Mouse (Mus musculus) limb, embryonic 10.5 days (tissue): ENCODE data around the gene Myl12a. TPM values are rescaled to one million over a fixed set of nuclear protein-coding genes. Genes with fewer than 3 reads are reported as not detected.
"Not testable (repeated sequence)": the region's sequence is repeated elsewhere in the genome, so short reads cannot be mapped to it uniquely, and the experiment has no call there.

Source experiments
- DNase-seq: peaks from one replicate; pipeline ENCODE4 v3.0.0-alpha.2; 2017; ENCODE audit warnings: low spot score
- H3K27ac ChIP-seq: fragments of 300-500 bp; sonication (generic); 2 replicates; pipeline ENCODE4 v1.5.1; 2016; ENCODE audit warnings: mild to moderate bottlenecking
- H3K27me3 ChIP-seq: fragments of 300-500 bp; sonication (generic); 2 replicates; pipeline ENCODE4 v1.6.1; 2016; ENCODE audit warnings: low read depth, mild to moderate bottlenecking; ENCODE audit not compliant: poor library complexity, severe bottlenecking
- H3K36me3 ChIP-seq: fragments of 300-500 bp; sonication (generic); 2 replicates; pipeline ENCODE4 v1.6.1; 2016; ENCODE audit warnings: mild to moderate bottlenecking, moderate library complexity
- H3K4me1 ChIP-seq: fragments of 300-500 bp; sonication (generic); 2 replicates; pipeline ENCODE4 v1.6.1; 2016
- H3K4me3 ChIP-seq: fragments of 300-500 bp; sonication (generic); 2 replicates; pipeline ENCODE4 v1.5.1; 2016; ENCODE audit warnings: mild to moderate bottlenecking, moderate library complexity
- H3K9me3 ChIP-seq: fragments of 300-500 bp; sonication (generic); replicated peaks from 2 replicates; pipeline ENCODE4 v1.6.1; 2016; ENCODE audit warnings: mild to moderate bottlenecking
- WGBS: fragments of 180-500 bp; shearing (Covaris S2); methylation state at CpG from one replicate; pipeline ENCODE4 v1.1.7; 2016; 5-methylcytosine and 5-hydroxymethylcytosine counted together
- polyA plus RNA-seq: library from polyadenylated mRNA; unstranded; fragments of >200 nt; fragmentation: Nextera tagmentation; extraction: Ambion mirVana; gene quantifications from 2 replicates; pipeline ENCODE4 v1.2.1, GENCODE M21; 2016

Myl12a gene
- polyA plus RNA-seq, 1 experiment from 2014 or later = 483 TPM

DNA sequence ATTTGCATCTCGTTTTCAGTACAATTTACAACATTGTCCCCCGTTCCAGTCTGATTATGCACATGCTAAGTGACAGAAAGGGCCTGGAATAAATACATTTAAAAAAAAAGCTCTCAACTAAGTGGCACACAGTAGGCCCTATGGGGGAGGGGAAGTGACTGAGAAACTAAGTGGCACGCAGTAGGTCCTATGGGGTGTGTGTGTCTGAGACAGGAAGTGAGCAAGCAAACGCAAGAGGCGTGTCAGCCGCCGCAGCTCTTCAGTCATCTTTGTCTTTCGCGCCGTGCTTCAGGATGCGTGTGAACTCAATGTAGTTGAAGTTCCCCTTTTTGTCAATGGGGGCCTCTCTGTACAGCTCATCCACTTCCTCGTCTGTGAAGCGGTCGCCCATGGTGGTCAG, 28.6 kb downstream of the Myl12a start:
- H3K27ac ChIP-seq, H3K9me3 ChIP-seq, H3K4me1 ChIP-seq, H3K4me3 ChIP-seq, H3K27me3 ChIP-seq, DNase-seq: not testable (repeated sequence)
- WGBS = 87% methylated on average over 14 of the region's 14 CpGs
- H3K36me3 ChIP-seq = peaks cover 39% of the 10 kb centered on the region

DNA sequence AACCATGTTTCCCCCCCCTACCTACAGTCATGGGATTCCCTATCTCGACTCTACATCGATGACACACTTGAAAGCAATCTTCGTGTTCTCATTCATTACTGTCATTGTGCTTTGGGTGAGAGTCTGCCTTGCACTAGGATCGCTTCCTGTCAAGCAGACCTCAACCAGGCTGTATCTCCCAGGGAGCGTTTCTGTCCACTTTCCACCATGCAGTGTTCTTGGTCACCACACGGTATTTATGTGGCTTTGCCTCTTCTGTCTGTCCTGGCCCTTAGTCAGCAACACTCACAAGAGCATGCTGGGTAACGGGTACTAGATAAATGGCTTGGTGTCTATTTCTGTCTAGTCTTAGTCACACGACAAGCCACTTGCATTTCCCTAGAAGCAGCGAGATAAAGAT, 29.3 kb downstream of the Myl12a start:
- Histone ChIP-seq H3K36me3 (peaks cover 39% of the 10 kb centered on the region), H3K27me3 (no peaks in the 10 kb centered on the region), H3K9me3 (no peaks in the 10 kb centered on the region), H3K27ac (no peak overlapping the region), H3K4me1 (peaks cover 7% of the 10 kb centered on the region; the same call in 1 of the 2 replicates), H3K4me3 (no peak overlapping the region)
- DNase-seq = no peak
- 90% methylated on average over 9 of the region's 9 CpGs for WGBS

DNA sequence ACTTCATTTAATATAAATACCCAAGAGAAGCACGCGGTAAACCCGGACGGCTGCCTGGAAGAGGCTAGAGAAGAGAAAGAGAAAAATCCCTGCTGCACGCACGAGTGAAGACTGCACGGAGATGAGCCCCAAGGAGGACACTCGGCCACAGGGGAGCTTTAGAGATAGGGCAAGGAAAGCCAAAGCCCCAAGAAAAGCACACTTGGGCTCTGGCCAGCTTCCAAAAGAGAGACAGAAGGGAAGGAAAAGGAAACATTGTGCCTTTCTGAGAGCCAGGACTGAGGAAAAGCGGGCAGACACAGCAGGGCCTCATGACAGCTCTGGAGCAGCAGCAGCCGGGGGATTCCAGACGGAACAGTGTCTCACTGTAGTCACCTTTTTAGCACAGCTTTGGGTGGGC, 31.5 kb downstream of the Myl12a start:
- H3K27ac ChIP-seq = no peak overlapping the region
- H3K9me3 ChIP-seq = no peaks in the 10 kb centered on the region
- no peak overlapping the region for H3K4me3 ChIP-seq
- H3K4me1 ChIP-seq = peaks cover 19% of the 10 kb centered on the region
- H3K36me3 ChIP-seq = peaks cover 31% of the 10 kb centered on the region
- no peaks in the 10 kb centered on the region for H3K27me3 ChIP-seq
- no peak for DNase-seq
- WGBS = 84% methylated on average over 11 of the region's 11 CpGs

DNA sequence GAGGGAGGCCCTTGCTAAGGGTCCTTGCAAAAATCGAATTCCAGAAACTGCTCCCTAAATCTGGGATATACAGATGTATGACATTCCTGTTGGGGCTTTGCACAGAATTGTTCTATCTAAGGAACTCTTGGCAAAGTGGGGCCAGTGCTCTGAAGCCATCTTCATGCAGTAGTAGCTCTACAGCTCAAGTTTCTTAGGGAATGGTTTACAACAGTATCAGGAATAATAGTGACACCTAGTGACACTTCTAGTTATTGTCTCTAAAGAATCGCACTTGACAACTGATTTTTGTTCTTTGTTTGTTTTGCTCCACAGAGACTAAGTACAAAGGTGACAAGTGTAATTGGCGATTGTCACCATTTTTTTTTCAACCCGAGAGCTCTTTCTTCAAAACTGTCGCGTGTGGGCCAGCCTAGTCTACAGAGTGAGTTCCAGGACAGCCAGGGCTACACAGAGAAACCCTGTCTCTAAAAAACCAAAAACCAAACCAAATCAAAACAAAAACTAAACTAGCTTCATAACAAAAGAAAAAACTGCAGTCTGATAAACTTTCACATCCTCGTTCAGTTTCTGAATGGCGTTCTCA, 34.0 kb downstream of the Myl12a start:
- WGBS = 39% methylated on average over 8 of the region's 8 CpGs
- Histone ChIP-seq H3K27ac (no peak overlapping the region), H3K4me3 (no peak overlapping the region), H3K4me1 (peaks cover 19% of the 10 kb centered on the region), H3K27me3 (no peaks in the 10 kb centered on the region), H3K9me3 (no peaks in the 10 kb centered on the region), H3K36me3 (peaks cover 8% of the 10 kb centered on the region)
- DNase-seq = no peak

DNA sequence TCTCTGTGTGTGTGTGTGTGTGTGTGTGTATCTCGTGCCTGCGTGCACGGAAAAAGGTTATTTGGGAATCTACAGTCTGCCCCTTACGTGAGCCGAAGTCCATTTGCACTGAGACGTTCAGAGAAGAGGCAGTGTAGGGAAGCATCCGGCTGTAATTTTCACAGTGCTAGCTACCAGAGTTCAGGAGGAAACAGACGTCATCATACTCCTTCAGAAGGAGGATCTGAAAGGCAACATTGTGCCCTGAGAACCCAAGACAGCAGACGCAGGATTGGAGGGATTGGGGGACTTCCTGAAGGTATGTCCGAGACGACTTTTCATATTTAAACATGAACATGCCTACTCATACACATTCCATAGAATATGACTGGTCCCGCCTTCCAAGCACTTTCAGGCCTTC, 35.0 kb downstream of the Myl12a start:
- H3K36me3 ChIP-seq = no peaks in the 10 kb centered on the region
- WGBS = 77% methylated on average over 12 of the region's 12 CpGs
- H3K9me3 ChIP-seq = no peaks in the 10 kb centered on the region
- peaks cover 19% of the 10 kb centered on the region for H3K4me1 ChIP-seq
- no peak for DNase-seq
- H3K27ac ChIP-seq = no peak overlapping the region
- no peaks in the 10 kb centered on the region for H3K27me3 ChIP-seq
- no peak overlapping the region for H3K4me3 ChIP-seq

DNA sequence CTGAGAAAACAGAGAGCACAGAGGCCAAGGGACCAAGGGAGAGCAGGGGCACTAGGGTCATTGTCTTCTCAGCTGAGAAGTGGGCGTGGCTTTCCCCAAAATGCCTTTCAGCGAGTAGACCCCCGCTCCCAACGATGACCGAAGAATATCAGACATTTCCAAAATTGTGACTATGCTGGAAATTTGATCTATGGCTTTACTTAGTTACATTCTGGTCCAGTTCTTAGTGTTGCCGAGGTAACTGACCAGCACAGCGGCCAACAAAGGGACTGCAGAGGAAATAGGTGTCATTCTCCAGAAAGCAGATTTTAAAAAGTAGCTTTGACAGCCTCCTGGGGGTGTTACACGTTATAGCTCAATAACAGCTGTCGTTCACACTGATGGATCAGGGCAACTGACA, 35.5 kb downstream of the Myl12a start:
- no peaks in the 10 kb centered on the region for H3K9me3 ChIP-seq
- no peak overlapping the region for H3K27ac ChIP-seq
- whole genome bisulfite sequencing = 55% methylated on average over 9 of the region's 9 CpGs
- no peak for DNase-seq
- H3K4me1 ChIP-seq = peaks cover 19% of the 10 kb centered on the region
- no peaks in the 10 kb centered on the region for H3K36me3 ChIP-seq
- H3K27me3 ChIP-seq = no peaks in the 10 kb centered on the region
- no peak overlapping the region for H3K4me3 ChIP-seq

DNA sequence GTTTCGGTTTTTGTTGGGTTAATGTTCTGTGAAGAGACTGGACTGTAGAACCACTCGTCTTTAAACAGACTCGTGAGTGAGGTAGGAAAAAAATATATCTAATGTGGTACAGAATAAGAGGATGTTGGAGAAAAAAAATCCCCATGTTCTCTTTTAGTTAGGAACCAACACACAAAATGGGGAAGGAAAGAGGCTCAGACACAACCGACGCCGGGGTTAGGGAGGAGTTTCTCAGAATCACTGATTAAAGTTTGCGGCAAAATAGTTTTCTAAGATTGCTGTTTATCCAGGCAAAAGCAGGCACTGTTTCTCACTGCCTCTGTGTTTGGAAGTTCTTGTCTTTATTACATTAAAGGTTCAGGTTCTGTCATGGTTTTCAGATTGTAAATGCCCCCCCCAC, 36.6 kb downstream of the Myl12a start:
- Histone ChIP-seq H3K9me3 (no peaks in the 10 kb centered on the region), H3K27ac (no peak overlapping the region), H3K4me1 (peaks cover 19% of the 10 kb centered on the region), H3K27me3 (no peaks in the 10 kb centered on the region), H3K4me3 (no peak overlapping the region), H3K36me3 (no peaks in the 10 kb centered on the region)
- WGBS = 95% methylated on average over 7 of the region's 7 CpGs
- DNase-seq = no peak

DNA sequence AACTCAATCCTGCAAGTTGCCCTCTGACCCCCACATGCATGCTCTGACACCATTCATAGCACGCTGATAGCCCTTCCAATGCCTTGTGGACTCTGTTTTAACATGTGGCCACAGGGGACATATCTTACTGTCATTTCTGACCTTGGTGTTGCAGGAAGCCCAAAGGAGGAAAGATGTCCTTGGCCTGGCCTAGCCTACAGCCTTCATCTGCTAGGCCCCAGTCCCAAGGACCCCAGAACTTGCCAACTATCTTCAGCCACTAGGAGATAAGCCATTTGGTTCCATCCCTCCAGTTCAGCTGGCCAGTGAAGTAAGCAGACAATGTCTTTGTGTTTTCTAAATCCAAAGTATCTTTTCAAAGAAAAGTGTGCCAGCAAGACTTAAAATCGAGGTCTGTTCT, 37.4 kb downstream of the Myl12a start:
- Histone ChIP-seq H3K9me3 (no peaks in the 10 kb centered on the region), H3K4me3 (no peak overlapping the region), H3K36me3 (no peaks in the 10 kb centered on the region), H3K27me3 (no peaks in the 10 kb centered on the region), H3K4me1 (peaks cover 19% of the 10 kb centered on the region), H3K27ac (no peak overlapping the region)
- DNase-seq = no peak
- WGBS = 88% methylated on average over 2 of the region's 2 CpGs

DNA sequence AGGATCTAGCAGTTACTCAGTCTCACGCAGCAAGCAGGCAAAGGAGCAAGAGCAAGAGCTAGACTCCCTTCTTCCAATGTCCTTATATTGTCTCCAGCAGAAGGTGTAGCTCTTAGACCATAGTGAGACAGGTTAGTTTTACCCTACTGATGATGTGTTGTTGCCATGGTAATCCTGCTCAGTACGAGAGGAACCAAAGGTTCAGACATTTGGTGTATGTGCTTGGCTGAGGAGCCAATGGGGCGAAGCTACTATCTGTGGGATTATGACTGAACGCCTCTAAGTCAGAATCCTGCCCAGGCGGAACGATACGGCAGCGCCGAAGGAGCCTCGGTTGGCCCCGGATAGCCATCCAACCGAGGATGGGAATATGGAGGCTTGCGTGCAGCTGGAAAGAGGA, 39.1 kb downstream of the Myl12a start:
- 72% methylated on average over 13 of the region's 13 CpGs for WGBS

DNA sequence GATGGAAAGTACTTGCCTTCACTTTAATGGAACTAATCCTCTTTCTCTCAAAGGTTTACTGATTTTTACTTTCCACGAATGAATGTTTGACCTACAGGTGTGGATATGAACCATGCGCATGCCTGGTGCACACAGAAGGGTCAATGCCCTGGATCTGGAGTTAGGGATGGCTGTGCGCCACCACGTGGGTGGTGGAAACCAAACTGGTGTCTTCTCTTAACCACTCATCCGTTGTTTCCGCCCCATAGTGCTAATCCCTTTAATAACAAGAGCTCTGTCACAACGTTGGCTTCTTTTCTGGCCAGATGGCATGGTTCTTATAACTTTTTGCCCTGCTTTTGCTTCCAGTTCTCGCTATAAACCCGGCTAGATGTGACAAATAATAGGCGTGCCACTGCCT, 51.4 kb downstream of the Myl12a start:
- 86% methylated on average over 10 of the region's 10 CpGs for WGBS
- no peak for DNase-seq

More for the DNA sequence above, 39.1 kb downstream of the Myl12a start:
- H3K36me3 ChIP-seq, H3K27ac ChIP-seq, H3K27me3 ChIP-seq, H3K9me3 ChIP-seq, H3K4me3 ChIP-seq: not testable (repeated sequence)
- peak; percentile 61 for DNase-seq
- peaks cover 14% of the 10 kb centered on the region for H3K4me1 ChIP-seq

DNA sequence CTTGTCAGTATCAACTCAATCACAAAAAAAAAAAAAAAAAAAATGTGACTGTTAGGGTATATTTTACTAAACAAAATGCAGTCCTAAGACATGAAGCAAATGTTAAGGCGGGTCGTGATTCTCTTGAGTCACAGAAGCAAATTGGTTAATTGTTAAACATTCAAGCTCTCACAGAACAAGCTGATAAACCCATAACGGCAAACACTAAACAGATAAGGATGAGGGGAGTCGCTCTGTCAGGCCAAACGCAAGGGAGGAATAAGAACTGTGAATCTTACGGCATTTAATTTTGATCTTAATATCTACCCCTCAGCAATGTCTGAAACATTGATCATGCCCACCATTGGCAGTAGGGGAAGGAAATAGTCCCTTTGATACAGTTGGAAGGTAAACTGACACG, 53.5 kb downstream of the Myl12a start:
- no peak for DNase-seq
- 90% methylated on average over 7 of the region's 7 CpGs for WGBS
- H3K36me3 ChIP-seq = no peaks in the 10 kb centered on the region
- no peaks in the 10 kb centered on the region for H3K4me1 ChIP-seq
- H3K27ac ChIP-seq = no peak overlapping the region
- no peaks in the 10 kb centered on the region for H3K27me3 ChIP-seq
- H3K9me3 ChIP-seq = no peaks in the 10 kb centered on the region
- H3K4me3 ChIP-seq = no peak overlapping the region

More for the DNA sequence above, 51.4 kb downstream of the Myl12a start:
- no peaks in the 10 kb centered on the region for H3K27me3 ChIP-seq
- H3K9me3 ChIP-seq = no peaks in the 10 kb centered on the region
- H3K4me1 ChIP-seq = no peaks in the 10 kb centered on the region
- H3K4me3 ChIP-seq = no peak overlapping the region
- H3K36me3 ChIP-seq = no peaks in the 10 kb centered on the region
- no peak overlapping the region for H3K27ac ChIP-seq

DNA sequence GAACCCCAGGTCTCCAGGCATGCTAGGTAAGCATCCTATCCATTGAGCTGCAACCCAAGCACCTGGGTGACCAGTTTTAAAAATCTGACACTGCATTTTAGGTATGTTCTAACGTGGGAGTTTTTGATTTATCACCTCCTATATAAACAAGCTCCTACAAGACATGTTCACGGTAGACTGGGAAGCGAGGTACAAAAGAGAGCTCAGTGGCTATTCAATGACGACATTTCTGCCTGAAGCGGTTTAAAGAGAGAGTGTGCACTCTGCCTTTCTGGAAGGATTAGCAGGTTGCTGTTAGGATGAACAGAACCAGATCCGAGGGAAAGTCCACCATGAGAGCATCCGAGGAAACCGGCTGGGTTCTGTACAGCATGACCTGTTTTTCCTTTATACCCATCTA, 54.0 kb downstream of the Myl12a start:
- no peaks in the 10 kb centered on the region for H3K4me1 ChIP-seq
- no peak overlapping the region for H3K4me3 ChIP-seq
- DNase-seq = no peak
- H3K27me3 ChIP-seq = no peaks in the 10 kb centered on the region
- H3K36me3 ChIP-seq = no peaks in the 10 kb centered on the region
- H3K27ac ChIP-seq = no peak overlapping the region
- no peaks in the 10 kb centered on the region for H3K9me3 ChIP-seq
- WGBS = 87% methylated on average over 8 of the region's 8 CpGs

DNA sequence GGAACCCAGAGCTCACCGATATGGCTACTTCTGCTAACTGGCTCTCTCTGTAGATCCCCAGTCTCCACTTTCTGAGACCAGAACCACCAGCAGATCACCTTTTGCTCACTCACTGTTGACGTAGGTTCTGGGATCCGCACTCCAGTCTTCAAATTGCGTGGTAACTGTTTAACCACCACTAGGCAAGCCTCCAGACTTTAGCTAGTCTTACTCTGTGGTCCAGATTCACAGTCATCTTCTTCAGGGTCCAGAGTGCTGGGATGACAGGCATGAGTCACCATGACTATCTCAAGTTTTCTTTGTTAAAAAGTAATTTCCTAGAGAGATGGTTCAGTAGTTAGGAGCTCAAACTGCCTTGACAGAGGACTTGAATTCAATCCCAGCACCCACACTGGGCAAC, 58.9 kb downstream of the Myl12a start:
- Histone ChIP-seq H3K27ac (no peak overlapping the region), H3K9me3 (no peaks in the 10 kb centered on the region), H3K36me3 (no peaks in the 10 kb centered on the region), H3K4me3 (no peak overlapping the region), H3K4me1 (no peaks in the 10 kb centered on the region), H3K27me3 (no peaks in the 10 kb centered on the region)
- no peak for DNase-seq
- WGBS = 94% methylated on average over 4 of the region's 4 CpGs
